Mouse (Mus musculus): ENCODE measurements around the gene Srbd1. TPM values are rescaled to one million over a fixed set of nuclear protein-coding genes. Genes with fewer than 3 reads are reported as not detected.

Gene Srbd1
- polyA plus RNA-seq, 1 experiment = 3.6 TPM

DNA sequence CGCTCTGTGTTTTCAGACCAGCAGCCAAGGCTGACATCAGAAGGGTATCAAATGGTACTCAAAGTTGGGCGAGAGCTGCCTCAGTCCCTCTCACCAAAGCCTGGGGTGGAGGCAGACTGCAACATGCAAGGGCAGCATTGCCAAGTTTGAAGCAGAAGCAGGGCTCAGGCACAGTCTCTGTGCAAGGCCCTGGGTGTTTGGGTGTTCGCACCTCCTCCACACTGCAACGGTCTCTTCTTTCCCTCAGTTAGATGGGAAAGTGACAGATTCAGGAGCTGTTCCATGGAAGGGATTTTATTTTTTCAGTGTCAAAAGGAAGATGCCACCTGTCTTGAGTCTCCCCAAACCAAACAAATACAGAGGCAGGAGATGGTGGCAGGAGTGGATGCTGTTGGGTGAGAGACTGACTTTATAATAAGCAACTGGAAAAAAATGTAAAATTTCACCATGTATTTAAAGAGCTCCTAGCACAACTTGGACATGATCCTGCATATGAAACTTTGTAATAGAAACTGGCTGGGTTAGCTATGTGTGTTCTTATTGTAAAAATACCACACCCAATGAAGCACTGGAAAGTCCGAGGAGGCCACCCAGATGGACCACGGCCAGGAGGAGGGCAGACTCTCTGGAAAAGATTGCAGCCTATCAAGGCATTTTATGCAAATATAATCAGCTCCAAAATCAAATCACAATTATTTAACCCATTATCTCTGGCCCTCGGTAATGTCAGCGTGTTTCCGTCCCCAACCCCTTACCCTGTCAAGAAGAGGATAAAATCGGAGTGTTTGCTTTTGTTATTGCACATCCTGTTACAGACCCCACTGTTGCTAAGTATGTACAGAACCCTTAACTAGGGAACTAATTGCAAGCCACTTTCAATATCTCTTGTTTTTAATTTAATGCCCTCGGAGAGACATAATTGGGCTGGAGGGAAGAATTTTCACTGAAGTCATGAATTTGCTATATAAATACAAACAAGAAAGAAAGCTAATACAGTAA lies 195.8 kb downstream of the Srbd1 start:
- Histone ChIP-seq H3K27ac (replicated peaks; ENCODE audit: low read depth, low read length) (no peak overlapping the region), H3K4me1 (ENCODE audit: control insufficient read depth, insufficient read depth, insufficient read length, low read length) (no peaks in the 10 kb centered on the region), H3K4me3 (ENCODE audit: insufficient read depth, low read depth, low read length) (no peak overlapping the region)

DNA sequence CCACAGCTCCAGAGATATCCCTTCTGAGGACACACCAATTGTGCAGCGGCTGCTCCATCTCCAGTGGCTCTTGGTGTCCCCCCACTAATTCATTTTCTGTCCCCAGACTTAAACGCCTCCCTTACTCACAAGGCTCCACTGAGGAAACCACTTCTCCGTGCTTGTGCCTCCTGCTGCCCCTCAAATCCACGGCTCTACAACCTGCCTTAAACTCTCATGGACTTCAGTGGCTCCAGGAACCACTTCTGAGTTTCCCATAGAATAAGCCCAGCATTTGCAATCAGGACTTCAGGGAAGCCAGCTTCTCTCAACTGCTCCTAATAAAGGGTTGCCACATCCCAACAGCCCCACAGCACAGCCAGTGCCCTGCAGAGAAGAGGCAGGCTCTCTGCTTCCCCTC lies 200.2 kb downstream of the Srbd1 start:
- no peaks in the 10 kb centered on the region for H3K4me1 ChIP-seq (ENCODE audit: control insufficient read depth, insufficient read depth, insufficient read length, low read length)
- no peak overlapping the region for H3K4me3 ChIP-seq (ENCODE audit: insufficient read depth, low read depth, low read length)
- H3K27ac ChIP-seq (replicated peaks; ENCODE audit: low read depth, low read length) = no peak overlapping the region

DNA sequence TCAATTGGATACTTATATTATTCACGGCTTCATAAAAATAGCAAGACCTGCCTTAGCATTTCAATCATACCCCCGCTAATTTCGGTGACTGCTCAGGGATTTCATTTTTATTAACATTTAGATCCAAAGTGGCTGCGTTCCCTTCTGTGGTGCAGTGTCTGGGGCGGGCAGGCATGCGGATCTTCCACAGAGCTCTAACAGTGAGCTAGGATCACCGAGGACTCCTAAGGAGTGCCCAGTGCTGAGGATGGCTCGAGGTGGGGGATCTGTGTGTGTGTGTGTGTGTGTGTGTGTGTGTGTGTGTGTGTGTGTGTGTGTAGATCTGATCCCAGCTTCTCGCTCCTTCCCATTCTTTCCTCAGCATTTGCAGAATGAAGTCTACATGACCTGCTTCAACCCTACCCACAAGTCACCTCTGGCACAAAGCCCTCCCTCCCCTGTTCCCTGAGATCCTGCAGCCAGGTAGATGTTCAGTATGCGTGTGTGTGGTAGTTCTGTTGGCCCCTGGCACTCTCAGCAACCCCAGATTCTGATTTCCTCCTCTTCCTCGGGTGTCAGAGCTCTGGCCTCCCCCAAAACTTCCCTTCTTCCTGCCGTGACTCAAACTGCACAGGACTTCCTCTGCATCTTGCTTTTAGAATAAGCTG lies 200.9 kb downstream of the Srbd1 start:
- no peak overlapping the region for H3K4me3 ChIP-seq (ENCODE audit: insufficient read depth, low read depth, low read length)
- H3K27ac ChIP-seq (replicated peaks; ENCODE audit: low read depth, low read length) = no peak overlapping the region
- no peaks in the 10 kb centered on the region for H3K4me1 ChIP-seq (ENCODE audit: control insufficient read depth, insufficient read depth, insufficient read length, low read length)

DNA sequence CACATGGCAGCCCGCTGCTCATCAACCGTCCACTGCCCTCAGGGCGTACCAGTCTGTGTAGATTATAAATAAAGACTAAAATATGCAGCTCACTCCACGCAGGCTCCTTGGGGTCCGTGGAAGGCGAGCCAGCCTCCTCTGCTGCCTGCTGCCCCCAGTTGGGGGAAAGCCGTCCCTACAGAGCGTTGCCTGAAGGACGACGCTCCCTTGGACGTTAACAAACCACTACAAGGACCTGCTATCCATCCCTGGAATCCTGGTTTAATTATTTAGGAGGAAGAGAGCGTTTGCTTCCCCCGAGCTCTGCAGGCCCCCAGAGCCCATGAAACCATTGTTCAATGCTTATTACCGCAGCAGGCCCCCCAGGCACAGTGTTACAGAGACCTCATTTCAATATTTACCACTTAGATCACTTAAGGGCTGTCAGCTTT lies 201.4 kb downstream of the Srbd1 start:
- H3K4me1 ChIP-seq (ENCODE audit: control insufficient read depth, insufficient read depth, insufficient read length, low read length) = no peaks in the 10 kb centered on the region
- no peak overlapping the region for H3K4me3 ChIP-seq (ENCODE audit: insufficient read depth, low read depth, low read length)
- no peak overlapping the region for H3K27ac ChIP-seq (replicated peaks; ENCODE audit: low read depth, low read length)

DNA sequence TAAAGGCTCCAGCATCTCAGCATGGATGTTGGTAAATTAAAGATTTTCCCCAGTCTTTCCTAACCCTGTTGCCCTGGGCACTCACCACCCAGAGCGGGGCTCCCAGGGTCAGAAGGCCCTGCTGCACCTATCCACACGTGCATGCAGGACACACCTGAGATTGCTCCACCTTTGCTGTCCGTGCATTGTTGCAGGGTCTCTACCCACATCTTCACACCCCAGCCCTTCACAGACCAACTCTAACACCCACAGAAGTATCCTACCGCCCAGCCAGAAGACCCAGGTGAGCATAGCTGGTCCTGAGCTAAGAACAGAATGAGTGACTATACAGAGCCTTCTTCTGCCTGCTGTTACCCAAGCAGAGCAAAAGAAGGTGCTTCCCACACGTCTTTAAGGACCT lies 201.9 kb downstream of the Srbd1 start:
- no peak overlapping the region for H3K4me3 ChIP-seq (ENCODE audit: insufficient read depth, low read depth, low read length)
- H3K4me1 ChIP-seq (ENCODE audit: control insufficient read depth, insufficient read depth, insufficient read length, low read length) = no peaks in the 10 kb centered on the region
- no peak overlapping the region for H3K27ac ChIP-seq (replicated peaks; ENCODE audit: low read depth, low read length)

DNA sequence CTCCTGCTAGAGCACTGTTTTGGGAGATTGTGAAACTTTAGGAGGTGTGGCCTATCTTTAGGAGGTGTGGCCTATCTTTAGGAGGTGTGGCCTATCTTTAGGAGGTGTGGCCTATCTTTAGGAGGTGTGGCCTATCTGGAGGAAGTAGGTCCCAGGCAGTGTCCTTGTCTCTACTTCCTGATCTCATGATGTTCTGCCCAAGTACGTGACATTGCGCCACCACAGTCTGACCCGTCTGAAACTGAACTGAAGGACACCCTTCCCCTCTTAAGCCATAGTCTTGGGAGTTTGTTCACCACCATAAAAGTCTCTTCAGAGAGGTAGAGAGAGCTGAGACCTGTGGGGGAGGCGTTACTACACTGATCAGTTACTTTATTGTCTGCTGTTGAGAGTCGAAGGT lies 202.9 kb downstream of the Srbd1 start:
- Histone ChIP-seq H3K4me1 (ENCODE audit: control insufficient read depth, insufficient read depth, insufficient read length, low read length) (no peaks in the 10 kb centered on the region), H3K27ac (replicated peaks; ENCODE audit: low read depth, low read length) (no peak overlapping the region), H3K4me3 (ENCODE audit: insufficient read depth, low read depth, low read length) (no peak overlapping the region)

DNA sequence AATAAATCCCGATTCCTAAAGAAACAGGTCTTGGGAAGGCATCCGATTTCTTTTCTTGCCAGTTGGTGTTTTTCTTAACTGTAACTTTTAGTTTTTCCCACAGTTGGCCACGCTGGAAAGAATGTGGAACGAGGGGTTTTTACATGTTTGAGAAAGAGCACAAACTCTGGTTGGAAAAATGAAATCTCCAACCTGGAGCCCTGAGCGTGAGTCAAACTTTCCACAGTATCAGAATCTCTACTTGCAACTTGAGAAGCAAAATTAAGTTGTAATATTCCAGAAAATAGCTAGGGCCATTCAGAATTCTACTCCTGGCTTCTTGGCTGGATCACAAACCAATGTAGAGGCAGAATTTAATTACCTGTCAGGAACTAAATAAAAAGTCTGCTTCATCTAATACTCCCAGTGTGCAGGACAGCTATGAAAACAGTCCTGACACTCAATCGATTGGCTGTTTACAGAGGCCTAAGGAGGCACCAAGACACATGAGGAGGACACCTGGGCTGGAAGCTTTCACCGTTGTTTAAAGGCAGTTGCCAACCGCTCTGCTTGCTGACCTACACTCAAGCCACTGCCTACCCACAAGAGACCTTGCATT lies 203.7 kb downstream of the Srbd1 start:
- Histone ChIP-seq H3K27ac (replicated peaks; ENCODE audit: low read depth, low read length) (no peak overlapping the region), H3K4me1 (ENCODE audit: control insufficient read depth, insufficient read depth, insufficient read length, low read length) (no peaks in the 10 kb centered on the region), H3K4me3 (ENCODE audit: insufficient read depth, low read depth, low read length) (no peak overlapping the region)

DNA sequence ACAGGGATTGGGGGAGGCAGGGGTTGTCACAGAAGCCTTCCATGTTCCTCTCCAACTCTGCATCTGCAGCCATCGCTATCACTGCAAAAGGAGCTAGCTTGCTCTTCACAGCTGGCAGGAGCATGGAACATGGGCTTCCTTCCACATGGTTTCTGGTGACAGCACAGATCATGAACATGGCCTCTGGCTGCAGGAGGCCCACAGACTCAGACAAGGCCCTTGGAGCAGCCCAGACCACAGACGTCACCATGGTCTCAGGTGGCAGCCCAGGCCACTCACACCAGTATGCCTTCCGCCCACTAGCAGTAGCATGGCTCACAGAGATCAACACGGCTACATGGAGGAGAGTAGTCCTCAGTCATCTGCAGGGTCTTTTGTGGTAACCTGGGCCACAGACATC lies 207.8 kb downstream of the Srbd1 start:
- H3K4me1 ChIP-seq (ENCODE audit: control insufficient read depth, insufficient read depth, insufficient read length, low read length) = no peaks in the 10 kb centered on the region
- no peak overlapping the region for H3K4me3 ChIP-seq (ENCODE audit: insufficient read depth, low read depth, low read length)
- no peak overlapping the region for H3K27ac ChIP-seq (replicated peaks; ENCODE audit: low read depth, low read length)

DNA sequence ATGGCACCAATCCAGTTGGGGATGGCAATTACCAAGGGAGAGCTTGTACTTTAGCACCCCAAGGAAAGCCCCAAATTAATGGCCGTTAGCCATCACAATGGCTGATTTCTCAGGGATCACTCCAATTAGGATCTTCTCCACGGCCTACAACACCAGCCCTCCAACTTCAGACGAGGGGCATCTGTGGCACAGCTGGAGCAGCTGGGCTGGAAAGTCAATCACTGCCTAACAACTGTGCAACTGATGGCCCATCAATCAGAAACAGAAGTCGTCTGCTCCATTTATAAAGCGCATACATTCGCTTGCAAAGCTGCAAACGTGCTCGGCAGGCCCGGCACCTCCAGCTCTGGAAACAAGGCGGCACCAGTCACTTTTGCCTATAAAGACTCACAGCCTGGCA lies 209.7 kb downstream of the Srbd1 start:
- Histone ChIP-seq H3K4me1 (ENCODE audit: control insufficient read depth, insufficient read depth, insufficient read length, low read length) (no peaks in the 10 kb centered on the region), H3K27ac (replicated peaks; ENCODE audit: low read depth, low read length) (no peak overlapping the region), H3K4me3 (ENCODE audit: insufficient read depth, low read depth, low read length) (no peak overlapping the region)

Other genes with a start within 250 kb of the Srbd1 start
- 13.7 and 18.0 TPM in 2 replicates for gene Prkce, start 22.6 kb upstream of the Srbd1 start, polyA plus RNA-seq (2012; ENCODE audit: insufficient read depth, insufficient read length, missing spikeins)

Data from brown adipose tissue, adult 24 weeks (tissue).